Mouse (Mus musculus): Measurements from ENCODE around the gene Gm20683. TPM values are rescaled to one million over a fixed set of nuclear protein-coding genes. Genes with fewer than 3 reads are reported as not detected.
A peak's percentile ranks its signal among the peaks of the same experiment; 100 is the strongest.

The Gm20683 gene
- 1.4 TPM in 1 of 2 replicates, not detected in the other for total RNA-seq (2017)

- no peak for ATAC-seq (replicated peaks in 1 of 2; ENCODE audit: insufficient read depth in 1 of 2, low FRiP score in 2 of 2, low TSS enrichment in 1 of 2, low read depth in 1 of 2, poor library complexity in 2 of 2, severe bottlenecking in 2 of 2)
Measured at GRCm38 (mm10) chr17:25841117-25841880, at the start of gene Gm20683. Gm20683 (minus strand) TSS chr17:25841763.

- no peak for ATAC-seq (replicated peaks in 1 of 2; ENCODE audit: insufficient read depth in 1 of 2, low FRiP score in 2 of 2, low TSS enrichment in 1 of 2, low read depth in 1 of 2, poor library complexity in 2 of 2, severe bottlenecking in 2 of 2)
Measured at GRCm38 (mm10) chr17:25888837-25889236, 47.3 kb upstream of the Gm20683 start.

DNA sequence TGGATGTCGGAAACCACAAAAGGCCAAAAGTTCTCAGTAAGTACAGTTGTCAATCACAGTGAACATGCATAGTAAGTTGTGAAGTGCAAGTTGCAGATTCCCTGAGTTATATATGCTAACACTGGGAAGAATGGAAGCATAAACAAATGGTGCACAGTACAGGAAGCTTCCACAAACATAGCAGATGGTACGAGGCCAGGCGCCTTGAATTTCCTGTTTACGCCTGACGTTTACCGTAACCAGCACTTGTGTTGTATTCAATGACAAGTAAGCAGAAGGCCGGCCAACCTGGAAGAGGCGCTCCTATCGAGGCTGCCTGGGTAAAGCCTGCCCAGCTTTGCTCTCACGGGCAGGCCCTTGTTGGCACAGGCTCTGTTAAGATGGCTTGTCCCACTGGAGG lies 45.9 kb upstream of the Gm20683 start:
- no peak for ATAC-seq (replicated peaks in 1 of 2; ENCODE audit: insufficient read depth in 1 of 2, low FRiP score in 2 of 2, low TSS enrichment in 1 of 2, low read depth in 1 of 2, poor library complexity in 2 of 2, severe bottlenecking in 2 of 2)

DNA sequence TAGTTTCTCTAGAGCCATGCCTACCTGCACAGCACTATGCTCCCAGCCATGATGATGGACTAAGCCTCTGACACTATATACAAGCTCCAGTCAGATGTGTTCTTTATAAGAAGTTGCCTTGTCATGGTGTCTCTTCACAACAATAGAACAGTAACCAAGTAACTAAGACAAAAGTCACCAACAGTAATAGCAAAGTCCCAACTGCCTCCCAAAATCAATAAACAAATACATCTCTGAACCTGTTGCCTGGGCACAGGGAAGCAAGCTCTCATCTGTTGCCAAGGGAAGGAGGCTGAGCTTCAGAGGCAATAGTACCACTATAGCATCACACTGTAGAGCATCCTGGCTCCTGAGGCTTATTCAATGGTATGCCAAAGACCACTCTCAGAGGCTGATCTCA lies 45.2 kb upstream of the Gm20683 start:
- no peak for ATAC-seq (replicated peaks in 1 of 2; ENCODE audit: insufficient read depth in 1 of 2, low FRiP score in 2 of 2, low TSS enrichment in 1 of 2, low read depth in 1 of 2, poor library complexity in 2 of 2, severe bottlenecking in 2 of 2)

DNA sequence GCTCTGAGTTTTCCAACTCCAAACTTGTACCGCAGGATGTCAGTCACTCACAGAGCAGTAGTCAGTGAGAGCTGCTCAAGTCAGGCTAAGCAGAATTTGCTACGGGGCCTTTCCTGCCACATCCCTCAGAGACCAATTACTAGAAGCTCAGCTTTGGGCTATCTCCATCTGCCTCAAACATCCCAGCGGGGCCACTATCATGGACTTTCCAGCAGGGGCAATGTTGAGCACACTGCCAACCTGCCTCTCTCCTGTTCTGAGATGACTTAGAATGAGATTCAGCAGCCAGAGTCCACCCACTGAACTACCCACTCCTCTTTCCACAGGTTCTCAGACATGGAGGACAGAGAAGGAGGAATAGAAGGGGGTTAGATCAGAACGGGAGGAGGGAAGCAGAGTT lies 44.1 kb upstream of the Gm20683 start:
- ATAC-seq (replicated peaks in 1 of 2; ENCODE audit: insufficient read depth in 1 of 2, low FRiP score in 2 of 2, low TSS enrichment in 1 of 2, low read depth in 1 of 2, poor library complexity in 2 of 2, severe bottlenecking in 2 of 2): peak; percentile 35 to 44; a peak in 2 of 4 replicates

- ATAC-seq (replicated peaks in 1 of 2; ENCODE audit: insufficient read depth in 1 of 2, low FRiP score in 2 of 2, low TSS enrichment in 1 of 2, low read depth in 1 of 2, poor library complexity in 2 of 2, severe bottlenecking in 2 of 2): no peak
Measured at GRCm38 (mm10) chr17:25883824-25884223, 42.3 kb upstream of the Gm20683 start.

GRCm38 (mm10) chr17:25883268-25883667 lies 41.7 kb upstream of the Gm20683 start:
- no peak for ATAC-seq (replicated peaks in 1 of 2; ENCODE audit: insufficient read depth in 1 of 2, low FRiP score in 2 of 2, low TSS enrichment in 1 of 2, low read depth in 1 of 2, poor library complexity in 2 of 2, severe bottlenecking in 2 of 2)

GRCm38 (mm10) chr17:25882306-25882705 lies 40.7 kb upstream of the Gm20683 start:
- no peak for ATAC-seq (replicated peaks in 1 of 2; ENCODE audit: insufficient read depth in 1 of 2, low FRiP score in 2 of 2, low TSS enrichment in 1 of 2, low read depth in 1 of 2, poor library complexity in 2 of 2, severe bottlenecking in 2 of 2)

DNA sequence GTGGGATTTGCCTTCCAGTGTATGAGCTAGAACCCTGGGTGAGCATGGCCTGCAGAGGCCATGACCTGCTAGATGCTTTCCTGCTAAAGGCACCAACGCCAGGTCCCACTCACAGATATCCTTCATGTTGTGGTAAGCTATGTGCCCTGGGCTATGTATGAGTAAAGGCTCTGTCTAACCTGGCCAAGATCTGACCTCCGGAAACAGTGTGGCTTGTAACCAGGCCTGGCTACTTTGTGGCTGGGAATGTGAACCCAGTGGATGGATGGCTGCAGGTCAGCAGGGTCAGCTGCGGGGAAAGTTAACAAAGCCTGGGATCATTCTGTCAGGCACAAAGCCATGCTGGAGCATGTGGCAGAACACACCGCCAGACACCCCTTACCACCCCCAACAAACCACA lies 40.1 kb upstream of the Gm20683 start:
- ATAC-seq (replicated peaks in 1 of 2; ENCODE audit: insufficient read depth in 1 of 2, low FRiP score in 2 of 2, low TSS enrichment in 1 of 2, low read depth in 1 of 2, poor library complexity in 2 of 2, severe bottlenecking in 2 of 2): no peak

- no peak for ATAC-seq (replicated peaks in 1 of 2; ENCODE audit: insufficient read depth in 1 of 2, low FRiP score in 2 of 2, low TSS enrichment in 1 of 2, low read depth in 1 of 2, poor library complexity in 2 of 2, severe bottlenecking in 2 of 2)
Measured at GRCm38 (mm10) chr17:25880913-25881641, 39.5 kb upstream of the Gm20683 start.

DNA sequence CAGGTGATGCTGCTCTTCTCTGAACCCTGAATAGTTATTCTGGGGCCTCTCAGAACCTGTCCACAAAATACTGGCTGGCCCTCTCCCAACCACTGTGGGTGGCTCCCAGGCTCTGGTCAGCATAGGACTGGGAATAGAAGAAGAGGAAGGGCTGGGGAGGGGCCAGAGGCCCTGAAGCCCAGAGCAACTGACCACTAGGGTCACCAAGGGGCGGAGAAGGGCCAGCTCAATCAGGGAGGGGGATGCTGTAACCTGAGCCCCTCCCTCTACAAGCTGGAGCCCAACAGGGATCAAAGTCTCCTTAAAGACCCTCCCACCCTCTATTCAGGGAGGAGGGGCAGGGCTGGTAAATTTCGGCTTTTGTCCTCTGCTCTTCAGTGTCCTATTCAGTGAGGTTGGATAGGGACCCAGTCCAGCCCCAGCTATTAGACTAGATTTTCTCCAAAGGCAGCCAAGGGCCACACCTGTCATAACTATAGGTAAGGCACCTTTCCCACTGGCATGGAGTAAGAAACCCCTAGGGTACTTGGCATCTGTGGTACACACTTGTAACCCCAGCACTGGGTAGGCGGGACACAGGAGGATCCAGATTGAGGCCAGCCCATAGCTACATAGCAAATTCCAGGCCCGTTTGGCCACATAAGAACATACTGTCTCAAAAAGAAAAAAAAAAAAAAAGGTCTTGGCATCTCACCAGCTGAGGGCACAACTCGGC lies 38.8 kb upstream of the Gm20683 start, which contains the start of gene Wfikkn1:
TSS of gene Wfikkn1 (minus strand) at position 663 of the 715 bp plus-strand sequence.
- no peak for ATAC-seq (replicated peaks in 1 of 2; ENCODE audit: insufficient read depth in 1 of 2, low FRiP score in 2 of 2, low TSS enrichment in 1 of 2, low read depth in 1 of 2, poor library complexity in 2 of 2, severe bottlenecking in 2 of 2)

DNA sequence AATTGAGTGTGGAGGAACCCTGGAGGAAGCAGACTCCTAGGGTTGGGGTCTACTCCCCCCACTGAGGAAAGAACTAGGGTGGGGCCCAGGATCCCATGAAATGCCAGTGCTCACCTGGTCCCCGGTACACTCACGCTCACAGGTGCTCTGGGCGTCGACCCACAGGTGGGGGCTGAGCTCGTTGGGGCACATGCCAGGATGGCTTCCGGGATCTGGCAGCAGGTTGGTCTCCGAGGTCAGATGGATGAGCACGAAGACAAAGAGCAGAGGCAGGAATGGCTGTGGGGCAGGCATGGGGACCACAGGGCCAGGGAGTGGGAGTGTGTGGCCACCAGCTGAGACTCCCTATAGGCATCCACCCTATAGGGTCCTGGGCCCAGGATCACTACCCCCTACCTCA lies 38.2 kb upstream of the Gm20683 start:
- no peak for ATAC-seq (replicated peaks in 1 of 2; ENCODE audit: insufficient read depth in 1 of 2, low FRiP score in 2 of 2, low TSS enrichment in 1 of 2, low read depth in 1 of 2, poor library complexity in 2 of 2, severe bottlenecking in 2 of 2)

- no peak for ATAC-seq (replicated peaks in 1 of 2; ENCODE audit: insufficient read depth in 1 of 2, low FRiP score in 2 of 2, low TSS enrichment in 1 of 2, low read depth in 1 of 2, poor library complexity in 2 of 2, severe bottlenecking in 2 of 2)
Measured at GRCm38 (mm10) chr17:25879261-25879660, 37.7 kb upstream of the Gm20683 start.

- ATAC-seq (replicated peaks in 1 of 2; ENCODE audit: insufficient read depth in 1 of 2, low FRiP score in 2 of 2, low TSS enrichment in 1 of 2, low read depth in 1 of 2, poor library complexity in 2 of 2, severe bottlenecking in 2 of 2): no peak
Measured at GRCm38 (mm10) chr17:25878611-25879180, 37.1 kb upstream of the Gm20683 start.

- no peak for ATAC-seq (replicated peaks in 1 of 2; ENCODE audit: insufficient read depth in 1 of 2, low FRiP score in 2 of 2, low TSS enrichment in 1 of 2, low read depth in 1 of 2, poor library complexity in 2 of 2, severe bottlenecking in 2 of 2)
Measured at GRCm38 (mm10) chr17:25877741-25878610, 36.4 kb upstream of the Gm20683 start.

DNA sequence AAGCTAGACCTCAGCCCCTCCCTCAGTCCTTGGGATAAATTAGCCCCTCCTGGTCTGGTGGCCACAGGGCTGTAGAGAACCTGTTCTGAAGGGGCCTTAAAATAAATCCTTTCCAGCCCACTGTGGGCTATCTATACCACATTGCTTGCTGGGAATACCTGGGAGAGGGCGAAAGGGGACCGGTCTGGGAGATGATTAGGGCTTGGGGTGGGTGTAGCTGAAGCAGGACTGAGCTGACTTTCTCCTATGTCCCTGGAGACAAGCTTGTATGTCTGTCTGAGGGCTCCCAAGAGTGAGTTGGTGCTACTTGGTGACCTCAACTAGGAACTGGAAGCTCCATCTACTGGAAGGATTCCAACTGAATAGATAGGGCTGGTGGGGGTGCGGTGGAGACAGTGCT lies 35.5 kb upstream of the Gm20683 start:
- no peak for ATAC-seq (replicated peaks in 1 of 2; ENCODE audit: insufficient read depth in 1 of 2, low FRiP score in 2 of 2, low TSS enrichment in 1 of 2, low read depth in 1 of 2, poor library complexity in 2 of 2, severe bottlenecking in 2 of 2)

DNA sequence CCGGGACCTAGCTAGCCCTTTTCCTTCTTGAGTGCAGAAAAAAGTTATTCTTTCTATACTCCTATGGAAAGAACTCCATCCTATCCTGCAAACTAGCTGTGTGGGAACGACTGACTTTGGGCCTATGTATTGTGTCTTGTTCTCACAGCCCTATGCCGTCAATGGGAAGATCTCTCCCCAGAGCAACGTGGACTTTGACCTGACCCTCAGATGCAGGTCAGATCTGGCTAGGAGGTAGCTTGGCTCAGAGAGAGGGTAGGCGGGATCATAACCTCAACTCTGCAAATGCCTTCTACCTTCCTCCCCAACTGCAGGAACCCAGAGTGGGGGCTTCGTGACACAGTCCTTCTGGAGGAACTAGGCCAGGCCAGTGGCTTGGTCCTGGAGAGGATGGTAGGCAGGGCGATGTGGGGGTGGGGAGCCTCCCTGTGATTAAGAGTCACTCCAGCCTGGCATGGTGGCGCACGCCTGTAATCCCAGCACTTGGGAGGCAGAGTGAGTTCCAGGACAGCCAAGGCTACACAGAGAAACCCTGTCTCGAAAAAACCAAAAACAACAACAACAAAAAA lies 34.9 kb upstream of the Gm20683 start:
- no peak for ATAC-seq (replicated peaks in 1 of 2; ENCODE audit: insufficient read depth in 1 of 2, low FRiP score in 2 of 2, low TSS enrichment in 1 of 2, low read depth in 1 of 2, poor library complexity in 2 of 2, severe bottlenecking in 2 of 2)

All from hematopoietic stem cell, adult 5-6 weeks (primary cell).